Mouse (Mus musculus) liver, embryonic 16.5 days (tissue): ENCODE data around the gene Hpse2. TPM values are rescaled to one million over a fixed set of nuclear protein-coding genes. Genes with fewer than 3 reads are reported as not detected.
"Not testable (repeated sequence)": the region's sequence is repeated elsewhere in the genome, so short reads cannot be mapped to it uniquely, and the experiment has no call there.

Experiments
- ATAC-seq: fragments of 200-750 bp; cut with Nextera tagmentation; 2 replicates; pipeline ENCODE4 v1.8.0; 2017; ENCODE audit warnings: low read depth, mild to moderate bottlenecking, moderate number of reproducible peaks, moderate library complexity
- H3K27ac ChIP-seq: fragments of 300-500 bp; sonication (generic); 2 replicates; pipeline ENCODE4 v1.5.1; 2014; ENCODE audit warnings: mild to moderate bottlenecking, low read length
- H3K27me3 ChIP-seq: fragments of 300-500 bp; sonication (generic); 2 replicates; pipeline ENCODE4 v1.6.1; 2014; ENCODE audit warnings: low read depth, low read length, mixed read lengths; ENCODE audit not compliant: control insufficient read depth, insufficient read depth
- H3K36me3 ChIP-seq: fragments of 300-500 bp; sonication (generic); 2 replicates; pipeline ENCODE4 v1.6.1; 2014; ENCODE audit warnings: mild to moderate bottlenecking; ENCODE audit not compliant: control insufficient read depth, insufficient read depth
- H3K4me1 ChIP-seq: fragments of 300-500 bp; sonication (generic); 2 replicates; pipeline ENCODE4 v1.6.1; 2014; ENCODE audit warnings: low read depth, low read length, mixed read lengths; ENCODE audit not compliant: control insufficient read depth
- H3K4me2 ChIP-seq: fragments of 300-500 bp; sonication (generic); 2 replicates; pipeline ENCODE4 v1.6.1; 2014; ENCODE audit warnings: low read depth, low read length, mixed read lengths
- H3K4me3 ChIP-seq: fragments of 300-500 bp; sonication (generic); 2 replicates; pipeline ENCODE4 v1.5.1; 2014; ENCODE audit warnings: low read depth, mild to moderate bottlenecking, low read length
- H3K9ac ChIP-seq: fragments of 300-500 bp; sonication (generic); 2 replicates; pipeline ENCODE4 v1.6.1; 2014; ENCODE audit warnings: low read depth, low read length
- H3K9me3 ChIP-seq: fragments of 300-500 bp; sonication (generic); replicated peaks from 2 replicates; pipeline ENCODE4 v1.6.1; 2016; ENCODE audit warnings: low read length; ENCODE audit not compliant: control insufficient read depth
- WGBS: fragments of 180-500 bp; shearing (Covaris S2); extraction: QIAGEN DNeasy Blood & Tissue Kit; methylation state at CpG from one replicate; pipeline ENCODE4 v1.1.7; 2014; ENCODE audit not compliant: insufficient replicate concordance; 5-methylcytosine and 5-hydroxymethylcytosine counted together
- polyA plus RNA-seq: library from polyadenylated mRNA; unstranded; fragments of >200 nt; fragmentation: Nextera tagmentation; extraction: Ambion mirVana; gene quantifications from 2 replicates; pipeline ENCODE4 v1.2.1, GENCODE M21; 2015

Gene Hpse2
- polyA plus RNA-seq, 1 experiment from 2014 or later, result not detected

- Histone ChIP-seq H3K9me3 (no peaks in the 10 kb centered on the region), H3K36me3 (no peaks in the 10 kb centered on the region), H3K27ac (no peak overlapping the region), H3K4me2 (no peak overlapping the region), H3K4me1 (no peaks in the 10 kb centered on the region), H3K4me3 (no peak overlapping the region), H3K9ac (no peak overlapping the region), H3K27me3 (no peaks in the 10 kb centered on the region)
- no peak for ATAC-seq
- 63% methylated on average over 10 of the region's 10 CpGs for WGBS
Measured at GRCm38 (mm10) chr19:42809491-42809890, 578.7 kb downstream of the Hpse2 start.

- ATAC-seq, result no peak
- no peak overlapping the region for H3K9ac ChIP-seq
- no peaks in the 10 kb centered on the region for H3K4me1 ChIP-seq
- H3K4me3 ChIP-seq, result no peak overlapping the region
- no peaks in the 10 kb centered on the region for H3K9me3 ChIP-seq
- no peak overlapping the region for H3K27ac ChIP-seq
- H3K27me3 ChIP-seq, result peaks cover 13% of the 10 kb centered on the region
- H3K36me3 ChIP-seq, result no peaks in the 10 kb centered on the region
- no peak overlapping the region for H3K4me2 ChIP-seq
- WGBS, result 45% methylated on average over 2 of the region's 2 CpGs
Measured at GRCm38 (mm10) chr19:42797866-42798265, 590.3 kb downstream of the Hpse2 start.

GRCm38 (mm10) chr19:42795801-42796200, 592.4 kb downstream of the Hpse2 start:
- Histone ChIP-seq H3K9ac (no peak overlapping the region), H3K4me1 (no peaks in the 10 kb centered on the region), H3K36me3 (no peaks in the 10 kb centered on the region), H3K27ac (no peak overlapping the region), H3K4me3 (no peak overlapping the region), H3K27me3 (peaks cover 13% of the 10 kb centered on the region), H3K4me2 (no peak overlapping the region), H3K9me3 (no peaks in the 10 kb centered on the region)
- whole genome bisulfite sequencing, result 32% methylated on average over 9 of the region's 9 CpGs
- no peak for ATAC-seq

- Histone ChIP-seq H3K4me2 (peak overlapping the region; percentile 52), H3K9ac (no peak overlapping the region), H3K27me3 (peaks cover 13% of the 10 kb centered on the region), H3K4me1 (no peaks in the 10 kb centered on the region), H3K4me3 (peak overlapping the region; percentile 36), H3K27ac (no peak overlapping the region), H3K9me3 (no peaks in the 10 kb centered on the region), H3K36me3 (no peaks in the 10 kb centered on the region)
- WGBS, result 1% methylated on average over 31 of the region's 31 CpGs
- ATAC-seq, result 0 out of 2 replicates have a peak, but pooled peaks have one; percentile 27
Measured at GRCm38 (mm10) chr19:42794914-42795613, 593.1 kb downstream of the Hpse2 start.

- WGBS, result 33% methylated on average over 5 of the region's 5 CpGs
- no peak overlapping the region for H3K4me3 ChIP-seq
- ATAC-seq, result 0 out of 2 replicates have a peak, but pooled peaks have one; percentile 30
- no peaks in the 10 kb centered on the region for H3K9me3 ChIP-seq
- H3K36me3 ChIP-seq, result no peaks in the 10 kb centered on the region
- no peak overlapping the region for H3K9ac ChIP-seq
- H3K27ac ChIP-seq, result no peak overlapping the region
- no peaks in the 10 kb centered on the region; the same call in 1 of the 2 replicates for H3K4me1 ChIP-seq
- no peaks in the 10 kb centered on the region for H3K27me3 ChIP-seq
- no peak overlapping the region for H3K4me2 ChIP-seq
Measured at GRCm38 (mm10) chr19:42788311-42788710, 599.8 kb downstream of the Hpse2 start.

GRCm38 (mm10) chr19:42785562-42786220, 602.5 kb downstream of the Hpse2 start:
- Histone ChIP-seq H3K27ac (no peak overlapping the region), H3K9ac (no peak overlapping the region), H3K4me1 (no peaks in the 10 kb centered on the region; the same call in 1 of the 2 replicates), H3K4me3 (no peak overlapping the region), H3K27me3 (no peaks in the 10 kb centered on the region), H3K4me2 (no peak overlapping the region), H3K36me3 (no peaks in the 10 kb centered on the region), H3K9me3 (no peaks in the 10 kb centered on the region)
- WGBS, result 47% methylated on average over 8 of the region's 8 CpGs
- no peak for ATAC-seq

- Histone ChIP-seq H3K36me3 (no peaks in the 10 kb centered on the region), H3K9ac (no peak overlapping the region), H3K27me3 (no peaks in the 10 kb centered on the region), H3K27ac (no peak overlapping the region), H3K4me1 (no peaks in the 10 kb centered on the region; the same call in 1 of the 2 replicates), H3K4me2 (no peak overlapping the region), H3K4me3 (no peak overlapping the region), H3K9me3 (no peaks in the 10 kb centered on the region)
- ATAC-seq, result no peak
- 24% methylated on average over 2 of the region's 2 CpGs for WGBS
Measured at GRCm38 (mm10) chr19:42785129-42785528, 603.0 kb downstream of the Hpse2 start.

GRCm38 (mm10) chr19:42780156-42780538, 608.0 kb downstream of the Hpse2 start:
- H3K4me1 ChIP-seq, H3K36me3 ChIP-seq, ATAC-seq, H3K9me3 ChIP-seq, H3K27me3 ChIP-seq: not testable (repeated sequence)
- 39% methylated on average over 7 of the region's 7 CpGs for WGBS
- H3K4me2 ChIP-seq, result peak overlapping the region; percentile 81
- H3K9ac ChIP-seq, result peak overlapping the region; percentile 73
- peak overlapping the region; percentile 53; the same call in 1 of the 2 replicates for H3K27ac ChIP-seq
- H3K4me3 ChIP-seq, result peak overlapping the region; percentile 76

- Histone ChIP-seq H3K27me3 (no peaks in the 10 kb centered on the region), H3K9me3 (no peaks in the 10 kb centered on the region), H3K4me2 (peak within 1 kb of the TSS; percentile 81), H3K4me3 (peak within 1 kb of the TSS; percentile 76), H3K27ac (peak within 1 kb of the TSS; percentile 53), H3K36me3 (no peaks in the 10 kb centered on the region), H3K4me1 (peaks cover 10% of the 10 kb centered on the region), H3K9ac (peak within 1 kb of the TSS; percentile 73)
- ATAC-seq, result peak; percentile 95
- under 1% methylated on average over 42 of the region's 43 CpGs for WGBS
Measured at GRCm38 (mm10) chr19:42779531-42780155, 608.5 kb downstream of the Hpse2 start, which contains the start of gene Hps1. Gene Hps1, minus strand, starts transcription at chr19:42779978.
